Mouse (Mus musculus): ENCODE data around the gene Cux2. TPM values are rescaled to one million over a fixed set of nuclear protein-coding genes. Genes with fewer than 3 reads are reported as not detected.
A peak's percentile ranks its signal among the peaks of the same experiment; 100 is the strongest.

Gene Cux2
- polyA plus RNA-seq, 1 experiment from 2014 or later, result 4.9 TPM

DNA sequence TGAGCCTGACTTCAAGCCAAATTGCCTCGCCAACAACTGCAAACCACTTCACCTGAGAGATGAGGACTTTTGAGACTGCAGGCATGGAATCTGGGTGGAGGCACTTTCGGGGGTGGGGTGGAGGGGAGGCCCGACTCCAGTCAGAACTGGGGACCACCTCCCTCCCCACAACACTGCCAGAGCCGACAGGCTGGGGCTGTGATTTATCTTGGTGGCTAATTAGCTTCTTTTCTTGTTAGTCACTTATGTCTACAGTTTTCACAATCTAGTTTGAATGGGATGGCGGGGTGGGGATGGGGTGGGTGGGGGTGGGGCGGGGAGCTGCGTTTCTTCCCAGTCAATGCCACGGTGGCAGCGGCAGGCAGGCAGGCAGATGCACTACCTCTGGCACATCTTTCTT, 125.5 kb downstream of the Cux2 start:
- WGBS, result 20% methylated on average over 9 of the region's 9 CpGs

DNA sequence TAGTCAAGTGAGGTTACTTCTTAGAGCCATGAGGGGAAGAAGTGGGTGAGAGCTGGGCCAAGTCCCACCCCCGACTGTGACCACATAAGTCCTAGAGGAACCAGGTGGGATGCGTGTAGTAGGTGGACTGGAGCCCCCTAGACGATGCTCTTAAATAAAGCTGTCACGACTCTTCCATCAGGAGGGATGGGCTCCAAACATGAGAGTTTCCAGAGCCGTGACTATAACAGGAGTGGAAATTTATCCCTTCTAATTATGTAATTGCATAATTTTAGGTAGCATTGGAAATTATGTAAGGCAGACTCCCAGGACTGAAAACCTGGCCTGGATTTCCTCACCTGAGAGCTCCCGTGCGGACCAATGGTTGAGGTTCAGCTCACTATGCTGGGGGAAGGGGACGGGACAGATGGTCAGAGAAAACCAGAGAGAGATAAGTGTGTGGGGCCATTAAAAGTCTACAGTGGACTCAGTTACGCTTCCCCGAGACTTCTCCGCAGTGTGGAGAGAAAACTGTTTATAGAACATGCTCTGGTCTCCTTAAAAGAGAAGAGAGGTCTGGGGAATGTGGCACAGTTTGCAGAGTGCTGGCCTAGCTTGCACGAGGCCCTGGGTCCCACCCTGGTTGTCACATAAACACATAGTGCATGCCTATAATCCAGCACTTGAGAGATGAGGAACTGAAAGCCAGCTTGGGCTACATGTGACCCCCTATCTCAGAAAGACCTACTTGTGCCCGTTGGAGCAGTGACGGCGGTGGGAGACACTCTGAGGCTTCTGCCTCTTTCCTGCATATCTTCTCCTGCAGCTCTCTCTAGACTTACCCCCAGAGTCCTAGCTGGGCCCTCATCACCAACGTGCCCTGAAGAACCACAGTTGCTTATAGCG, 126.7 kb downstream of the Cux2 start:
- H3K4me1 ChIP-seq, result peaks cover 45% of the 10 kb centered on the region
- DNase-seq (ENCODE audit: low spot score), result no peak
- H3K36me3 ChIP-seq (replicated peaks), result no peaks in the 10 kb centered on the region
- H3K27me3 ChIP-seq (replicated peaks; ENCODE audit: low read depth, poor library complexity, severe bottlenecking), result peaks cover 66% of the 10 kb centered on the region
- H3K27ac ChIP-seq (replicated peaks), result no peak overlapping the region
- 79% methylated on average over 17 of the region's 17 CpGs for WGBS
- no peak overlapping the region for H3K4me3 ChIP-seq
- no peaks in the 10 kb centered on the region for H3K9me3 ChIP-seq

More for the DNA sequence above, 125.5 kb downstream of the Cux2 start:
- H3K36me3 ChIP-seq (replicated peaks), result no peaks in the 10 kb centered on the region
- H3K9me3 ChIP-seq, result no peaks in the 10 kb centered on the region
- no peak overlapping the region for H3K4me3 ChIP-seq
- no peak for DNase-seq (ENCODE audit: low spot score)
- peaks cover 57% of the 10 kb centered on the region for H3K4me1 ChIP-seq
- H3K27ac ChIP-seq (replicated peaks), result no peak overlapping the region
- H3K27me3 ChIP-seq (replicated peaks; ENCODE audit: low read depth, poor library complexity, severe bottlenecking), result peaks cover 66% of the 10 kb centered on the region

DNA sequence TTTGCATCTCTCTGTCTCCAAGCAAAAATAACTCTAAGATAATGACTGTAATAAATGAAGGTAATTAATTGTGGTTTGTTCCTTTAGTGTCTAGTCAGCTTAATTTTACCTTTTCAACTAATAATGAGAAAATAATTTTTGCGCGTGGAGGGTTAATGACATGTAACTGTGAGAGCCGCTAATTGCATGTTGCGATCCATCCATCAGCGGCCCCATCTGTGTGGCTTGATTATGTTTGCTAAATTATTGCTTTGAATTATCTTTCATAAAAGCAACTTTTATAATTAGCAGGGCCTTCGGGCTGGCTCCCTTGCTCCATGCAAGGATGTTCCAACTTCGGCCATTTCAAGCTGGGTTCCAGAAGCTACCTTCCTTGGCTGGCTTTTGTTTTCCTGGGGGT, 130.7 kb downstream of the Cux2 start:
- Histone ChIP-seq H3K36me3 (replicated peaks) (no peaks in the 10 kb centered on the region), H3K27me3 (replicated peaks; ENCODE audit: low read depth, poor library complexity, severe bottlenecking) (peaks cover 30% of the 10 kb centered on the region)
- 90% methylated on average over 7 of the region's 7 CpGs for WGBS

DNA sequence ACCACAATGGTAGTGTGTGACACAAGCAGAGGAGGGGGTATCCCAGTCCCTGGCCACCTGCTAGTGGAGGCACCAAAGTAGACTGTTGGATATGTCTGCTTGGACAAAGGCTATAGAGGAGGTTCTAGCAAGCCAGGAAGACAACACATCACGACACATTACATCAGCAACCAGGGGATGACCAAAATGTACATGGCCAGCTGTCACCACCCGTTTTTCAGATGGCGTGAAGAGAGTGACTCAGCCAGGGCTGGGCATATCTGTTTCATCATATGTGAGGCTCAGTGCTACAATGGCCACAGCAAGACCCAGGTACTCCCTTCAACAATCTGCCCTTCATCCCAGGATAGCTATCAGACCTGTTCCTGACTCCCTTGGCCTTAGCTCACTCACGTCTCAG, 133.1 kb downstream of the Cux2 start:
- no peak overlapping the region for H3K27ac ChIP-seq (replicated peaks)
- WGBS, result 86% methylated on average over 4 of the region's 4 CpGs
- no peaks in the 10 kb centered on the region for H3K9me3 ChIP-seq
- no peaks in the 10 kb centered on the region for H3K36me3 ChIP-seq (replicated peaks)
- peaks cover 9% of the 10 kb centered on the region; the same call in 1 of the 2 replicates for H3K4me1 ChIP-seq
- peaks cover 6% of the 10 kb centered on the region; the same call in 1 of the 2 replicates for H3K27me3 ChIP-seq (replicated peaks; ENCODE audit: low read depth, poor library complexity, severe bottlenecking)
- no peak overlapping the region for H3K4me3 ChIP-seq
- no peak for DNase-seq (ENCODE audit: low spot score)

More for the DNA sequence above, 130.7 kb downstream of the Cux2 start:
- Histone ChIP-seq H3K4me3 (no peak overlapping the region), H3K4me1 (peaks cover 7% of the 10 kb centered on the region), H3K9me3 (no peaks in the 10 kb centered on the region), H3K27ac (replicated peaks) (no peak overlapping the region)
- DNase-seq (ENCODE audit: low spot score), result no peak

DNA sequence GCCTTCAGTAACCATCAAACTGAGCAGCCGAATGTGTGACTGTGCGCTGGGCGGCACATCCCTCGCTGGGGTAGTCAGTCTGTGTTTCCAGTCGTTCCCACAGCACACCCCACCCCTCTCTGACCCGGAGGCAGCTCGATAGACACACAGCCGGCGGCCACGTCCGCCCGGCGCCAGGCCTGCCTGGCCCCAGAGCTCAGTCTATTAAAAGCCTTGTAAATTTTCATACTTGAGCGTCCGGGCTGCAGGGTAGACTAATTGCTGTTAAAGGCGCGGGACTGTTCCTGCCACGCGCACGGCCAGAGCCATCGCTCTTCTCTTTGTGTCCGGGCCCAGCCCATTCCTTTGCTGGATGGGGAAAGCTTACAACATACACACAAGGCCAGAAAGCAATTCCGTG, 135.9 kb downstream of the Cux2 start:
- H3K4me3 ChIP-seq, result no peak overlapping the region
- 0 out of 2 replicates have a peak, but pooled peaks cover 4% of the 10 kb centered on the region for H3K4me1 ChIP-seq
- peak; percentile 35 for DNase-seq (ENCODE audit: low spot score)
- H3K9me3 ChIP-seq, result no peaks in the 10 kb centered on the region
- WGBS, result 67% methylated on average over 23 of the region's 23 CpGs
- H3K27me3 ChIP-seq (replicated peaks; ENCODE audit: low read depth, poor library complexity, severe bottlenecking), result no peaks in the 10 kb centered on the region; the same call in 1 of the 2 replicates
- no peak overlapping the region; the same call in 1 of the 2 replicates for H3K27ac ChIP-seq (replicated peaks)
- no peaks in the 10 kb centered on the region for H3K36me3 ChIP-seq (replicated peaks)

DNA sequence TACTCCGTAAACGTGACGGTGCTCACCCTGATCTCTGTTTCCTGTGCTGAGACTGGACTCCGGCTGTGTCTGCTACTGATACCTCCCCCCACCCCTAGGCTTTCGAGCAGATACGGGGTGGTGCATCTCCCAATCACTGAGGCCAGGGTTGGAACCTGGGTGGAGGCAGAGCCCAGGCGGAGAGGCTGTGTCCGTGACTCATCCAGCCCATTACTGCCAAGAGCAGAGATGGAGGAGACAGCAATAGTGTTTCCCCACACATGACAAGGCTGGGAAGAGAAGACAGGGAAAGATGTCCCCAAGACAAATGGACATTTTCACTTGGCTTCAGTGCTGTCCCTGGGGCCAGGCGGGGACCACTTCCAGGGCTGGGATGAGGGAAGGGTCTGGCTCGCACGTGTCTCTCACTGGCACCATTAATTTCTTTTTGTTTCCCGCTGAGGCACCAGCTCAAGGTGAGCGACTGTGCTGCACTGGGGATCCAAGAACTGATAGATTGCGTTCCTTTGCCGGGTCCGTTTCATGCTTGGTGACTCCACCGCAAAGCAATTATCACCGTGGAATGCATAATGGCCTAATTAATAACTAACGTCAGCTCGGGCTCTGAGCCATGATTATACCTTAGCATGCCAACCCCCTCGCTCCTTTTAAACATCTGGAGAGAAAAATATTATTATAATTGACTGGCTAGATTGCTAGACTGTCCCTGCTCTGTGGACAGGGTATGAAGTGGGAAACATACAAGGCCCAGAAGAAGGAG, 140.5 kb downstream of the Cux2 start:
- DNase-seq (ENCODE audit: low spot score), result no peak
- WGBS, result 86% methylated on average over 21 of the region's 21 CpGs
- H3K27ac ChIP-seq (replicated peaks), result no peak overlapping the region
- H3K4me1 ChIP-seq, result 0 out of 2 replicates have a peak, but pooled peaks cover 12% of the 10 kb centered on the region
- H3K4me3 ChIP-seq, result no peak overlapping the region
- no peaks in the 10 kb centered on the region for H3K36me3 ChIP-seq (replicated peaks)
- H3K27me3 ChIP-seq (replicated peaks; ENCODE audit: low read depth, poor library complexity, severe bottlenecking), result peaks cover 5% of the 10 kb centered on the region; the same call in 1 of the 2 replicates
- H3K9me3 ChIP-seq, result no peaks in the 10 kb centered on the region

DNA sequence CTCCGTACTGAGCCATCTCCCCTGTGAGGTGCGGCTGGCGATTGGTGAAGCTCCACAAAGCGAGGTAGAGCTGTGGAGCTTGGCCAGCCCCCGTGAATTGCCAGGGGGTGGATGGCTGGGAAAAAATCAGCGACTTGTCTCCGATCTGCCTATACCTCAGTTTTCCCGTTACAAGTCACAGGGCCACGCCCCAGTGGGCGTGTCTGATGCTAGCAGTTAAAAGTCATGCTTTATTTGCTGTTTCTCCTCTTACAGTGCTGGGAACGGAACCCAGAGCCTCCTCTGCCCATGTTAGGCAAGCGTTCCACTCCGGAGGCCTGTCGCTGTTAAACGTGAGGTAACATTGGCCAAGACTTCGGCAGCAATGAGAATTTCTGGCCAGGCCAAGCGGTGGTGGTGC, 144.2 kb downstream of the Cux2 start:
- H3K27me3 ChIP-seq (replicated peaks; ENCODE audit: low read depth, poor library complexity, severe bottlenecking), result peaks cover 5% of the 10 kb centered on the region; the same call in 1 of the 2 replicates

DNA sequence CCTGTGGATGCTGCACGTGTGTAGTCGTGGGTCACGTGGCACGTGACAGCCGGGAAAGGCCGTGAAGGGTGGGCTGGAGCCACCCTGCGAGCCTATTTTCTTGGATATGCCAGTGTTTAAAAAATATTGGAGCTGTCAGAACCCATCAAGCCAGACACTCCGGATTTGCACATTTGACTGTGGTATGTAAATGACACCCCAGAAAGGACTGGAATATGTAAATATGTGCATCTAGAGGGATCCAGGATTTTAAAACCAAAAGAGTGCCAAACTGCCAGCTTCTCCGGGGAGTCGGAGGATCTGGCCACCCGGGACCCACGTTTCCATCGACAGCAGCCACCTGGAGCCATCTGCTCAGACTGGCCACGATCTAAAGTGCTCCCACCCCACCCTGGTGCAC, 145.1 kb downstream of the Cux2 start:
- DNase-seq (ENCODE audit: low spot score), result no peak
- Histone ChIP-seq H3K27ac (replicated peaks) (no peak overlapping the region), H3K9me3 (no peaks in the 10 kb centered on the region), H3K27me3 (replicated peaks; ENCODE audit: low read depth, poor library complexity, severe bottlenecking) (peaks cover 5% of the 10 kb centered on the region; the same call in 1 of the 2 replicates), H3K4me1 (peaks cover 30% of the 10 kb centered on the region), H3K4me3 (no peak overlapping the region), H3K36me3 (replicated peaks) (no peaks in the 10 kb centered on the region)
- 88% methylated on average over 14 of the region's 14 CpGs for WGBS

More for the DNA sequence above, 144.2 kb downstream of the Cux2 start:
- WGBS, result 80% methylated on average over 17 of the region's 17 CpGs
- Histone ChIP-seq H3K9me3 (no peaks in the 10 kb centered on the region), H3K4me1 (peaks cover 30% of the 10 kb centered on the region), H3K36me3 (replicated peaks) (no peaks in the 10 kb centered on the region), H3K27ac (replicated peaks) (no peak overlapping the region), H3K4me3 (no peak overlapping the region)
- DNase-seq (ENCODE audit: low spot score), result no peak

DNA sequence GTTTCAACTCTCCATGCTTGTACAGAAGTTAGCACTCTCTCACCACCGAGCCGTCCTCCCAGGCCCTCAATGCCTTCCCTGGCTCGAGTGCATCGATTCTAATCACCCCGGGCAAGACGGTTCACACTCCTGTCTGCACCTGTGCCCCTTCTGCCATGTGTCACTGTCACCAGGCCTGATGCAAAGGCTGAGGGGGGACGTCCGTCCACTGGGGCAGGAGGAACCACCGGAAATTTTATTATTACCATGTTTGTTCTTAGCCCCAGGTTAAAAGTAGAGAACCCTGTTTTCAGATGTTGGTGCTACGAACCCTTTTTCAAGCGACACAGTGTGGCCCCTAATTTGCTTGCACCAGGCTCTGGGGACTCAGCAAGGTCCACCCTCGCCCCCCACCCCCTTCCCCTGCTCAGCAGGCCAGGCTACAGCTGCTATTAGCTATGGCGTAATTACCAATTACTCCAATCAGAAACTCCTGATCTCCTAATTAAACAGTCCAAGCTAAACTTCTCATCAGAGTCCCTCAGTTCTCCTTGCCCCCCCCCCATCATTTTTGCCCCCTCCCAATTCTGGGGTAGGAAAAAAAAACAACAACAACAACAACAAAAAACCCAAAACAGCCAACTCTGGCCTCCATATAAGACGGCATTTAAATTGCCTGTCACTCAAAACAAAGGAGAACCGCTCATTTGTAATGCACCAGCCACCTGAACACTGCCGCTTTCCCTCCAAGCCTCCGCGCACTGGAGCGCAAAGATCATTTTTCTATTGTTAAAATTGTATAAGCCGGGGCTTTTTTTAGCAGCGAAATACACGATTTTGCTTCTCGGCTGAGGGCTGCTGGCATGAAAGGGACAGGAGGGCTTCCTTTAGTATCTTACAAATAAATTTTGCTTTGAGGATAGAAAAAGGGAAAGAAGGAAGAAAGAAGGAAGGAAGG, 146.8 kb downstream of the Cux2 start:
- DNase-seq (ENCODE audit: low spot score), result no peak
- no peak overlapping the region for H3K4me3 ChIP-seq
- 53% methylated on average over 23 of the region's 23 CpGs for WGBS

DNA sequence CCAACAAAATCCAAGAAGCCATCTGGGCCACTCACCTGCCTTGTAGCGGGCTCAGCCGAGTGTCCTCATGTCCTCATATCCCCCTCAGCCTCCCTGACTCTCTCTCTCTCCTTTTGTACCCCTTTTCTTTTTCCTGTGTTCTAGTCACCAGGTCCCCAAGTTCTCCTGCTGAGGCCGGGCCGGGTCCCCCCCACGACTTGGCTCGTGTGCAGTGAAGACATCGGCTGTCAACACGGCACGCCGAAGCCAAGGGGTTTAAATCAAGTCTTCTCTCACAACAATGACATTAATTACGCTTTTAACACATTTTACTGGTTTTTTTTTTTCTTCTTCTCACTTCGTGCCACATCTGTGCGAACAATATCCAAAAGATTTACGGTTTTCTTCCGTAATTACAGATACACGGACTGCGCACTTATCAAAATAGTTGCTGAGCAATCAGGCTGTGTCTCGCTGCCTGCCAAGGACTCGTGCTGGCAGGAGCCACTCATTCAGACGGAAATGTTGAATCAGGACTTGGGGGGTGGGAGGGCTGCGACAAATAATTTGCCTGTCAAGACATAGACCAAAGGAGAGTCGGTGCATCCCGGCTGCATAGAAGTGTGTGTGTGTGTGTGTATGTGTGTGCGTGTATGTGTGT, 154.7 kb downstream of the Cux2 start:
- no peaks in the 10 kb centered on the region for H3K9me3 ChIP-seq
- peaks cover 37% of the 10 kb centered on the region for H3K27me3 ChIP-seq (replicated peaks; ENCODE audit: low read depth, poor library complexity, severe bottlenecking)
- H3K36me3 ChIP-seq (replicated peaks), result no peaks in the 10 kb centered on the region
- H3K27ac ChIP-seq (replicated peaks), result no peak overlapping the region
- no peak for DNase-seq (ENCODE audit: low spot score)
- 75% methylated on average over 24 of the region's 24 CpGs for WGBS
- no peak overlapping the region for H3K4me3 ChIP-seq
- peaks cover 9% of the 10 kb centered on the region for H3K4me1 ChIP-seq

More for the DNA sequence above, 146.8 kb downstream of the Cux2 start:
- peaks cover 2% of the 10 kb centered on the region; the same call in 1 of the 2 replicates for H3K27me3 ChIP-seq (replicated peaks; ENCODE audit: low read depth, poor library complexity, severe bottlenecking)
- no peaks in the 10 kb centered on the region for H3K36me3 ChIP-seq (replicated peaks)
- H3K4me1 ChIP-seq, result peaks cover 30% of the 10 kb centered on the region
- H3K27ac ChIP-seq (replicated peaks), result peak overlapping the region; percentile 30; the same call in 1 of the 2 replicates
- H3K9me3 ChIP-seq, result no peaks in the 10 kb centered on the region

DNA sequence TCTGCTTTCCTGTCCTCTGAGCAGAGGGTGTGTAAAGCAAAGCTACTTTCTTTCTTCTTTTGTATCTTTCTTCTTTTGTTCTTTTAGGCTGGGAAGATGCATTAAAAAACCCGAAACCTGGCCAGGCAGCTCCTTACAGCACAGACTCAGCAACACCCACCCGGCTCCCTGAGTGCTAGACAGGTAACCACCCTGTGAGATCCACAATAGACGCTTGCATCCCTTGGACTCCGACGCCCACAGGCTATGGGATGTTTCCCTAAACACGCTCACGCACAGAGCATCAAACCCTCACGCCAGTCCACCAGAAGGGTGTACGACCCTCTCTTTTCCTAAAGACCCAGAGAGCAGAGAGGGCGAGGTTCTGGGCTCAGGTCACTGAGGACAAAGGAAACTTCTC, 155.3 kb downstream of the Cux2 start:
- Histone ChIP-seq H3K27ac (replicated peaks) (no peak overlapping the region), H3K27me3 (replicated peaks; ENCODE audit: low read depth, poor library complexity, severe bottlenecking) (peaks cover 37% of the 10 kb centered on the region), H3K4me3 (no peak overlapping the region), H3K9me3 (no peaks in the 10 kb centered on the region), H3K36me3 (replicated peaks) (no peaks in the 10 kb centered on the region), H3K4me1 (peaks cover 14% of the 10 kb centered on the region)
- 52% methylated on average over 10 of the region's 10 CpGs for WGBS
- no peak for DNase-seq (ENCODE audit: low spot score)

All from embryonic facial prominence, embryonic 10.5 days (tissue).